Mouse (Mus musculus) kidney, adult 2 months (tissue): ENCODE measurements at regions not wholly inside any gene's neighbourhood (a gene's known extent, or its start where the extent isn't known, plus 50 kb on each side); places are given as distances from the start of the nearest gene placed in this dataset.

Experiments
- CTCF ChIP-seq: fragments of 200-500 bp; conservative IDR thresholded peaks from 2 replicates; pipeline ENCODE4 v1.5.1; 2011; ENCODE audit warnings: low read depth, mild to moderate bottlenecking, control low read depth, low read length, moderate library complexity, mixed read lengths; ENCODE audit not compliant: insufficient read depth, insufficient read length
- POLR2A ChIP-seq: fragments of 200-500 bp; IDR thresholded peaks from one replicate; pipeline ENCODE4 v1.6.1; 2011; ENCODE audit warnings: low read depth, low read length, control low read depth

- TF ChIP-seq CTCF = peak; percentile 82
- no peak for TF ChIP-seq POLR2A
Observed at GRCm38 (mm10) chr4:110050393-110051280, 72.8 kb downstream of the Dmrta2 start.
